Mouse (Mus musculus): ENCODE data around the gene Syf2.

- TF ChIP-seq CTCF (IDR thresholded peaks at IDR 0.05; ENCODE audit: extremely low read depth, insufficient read depth, insufficient read length, insufficient replicate concordance), result no peak
- no peak for TF ChIP-seq POLR2A (IDR thresholded peaks at IDR 0.05; ENCODE audit: low read depth, low read length)
Observed at GRCm38 (mm10) chr4:134884364-134884763, 46.3 kb upstream of the Syf2 start.
